Mouse (Mus musculus) liver, embryonic 12.5 days (tissue): ENCODE data around the gene Rangrf. TPM values are rescaled to one million over a fixed set of nuclear protein-coding genes. Genes with fewer than 3 reads are reported as not detected.
"Not testable (repeated sequence)": the region's sequence is repeated elsewhere in the genome, so short reads cannot be mapped to it uniquely, and the experiment has no call there.

ENCODE experiments used
- ATAC-seq: fragments of 200-750 bp; cut with Nextera tagmentation; 2 replicates; pipeline ENCODE4 v1.8.0; 2017; ENCODE audit warnings: moderate number of reproducible peaks, mild to moderate bottlenecking, moderate library complexity
- H3K27ac ChIP-seq: fragments of 300-500 bp; sonication (generic); 2 replicates; pipeline ENCODE4 v1.5.1; 2016; ENCODE audit warnings: mild to moderate bottlenecking
- H3K27me3 ChIP-seq: fragments of 300-500 bp; sonication (generic); replicated peaks from 2 replicates; pipeline ENCODE4 v1.6.1; 2016; ENCODE audit warnings: mild to moderate bottlenecking, moderate library complexity
- H3K36me3 ChIP-seq: fragments of 300-500 bp; sonication (generic); 2 replicates; pipeline ENCODE4 v1.6.1; 2016; ENCODE audit warnings: mild to moderate bottlenecking, moderate library complexity
- H3K4me1 ChIP-seq: fragments of 300-500 bp; sonication (generic); 2 replicates; pipeline ENCODE4 v1.6.1; 2016
- H3K4me2 ChIP-seq: fragments of 300-500 bp; sonication (generic); 2 replicates; pipeline ENCODE4 v1.6.1; 2016; ENCODE audit warnings: mild to moderate bottlenecking, moderate library complexity
- H3K4me3 ChIP-seq: fragments of 300-500 bp; sonication (generic); 2 replicates; pipeline ENCODE4 v1.5.1; 2016; ENCODE audit warnings: mild to moderate bottlenecking, moderate library complexity
- H3K9ac ChIP-seq: fragments of 300-500 bp; sonication (generic); 2 replicates; pipeline ENCODE4 v1.6.1; 2016; ENCODE audit warnings: mild to moderate bottlenecking, moderate library complexity
- H3K9me3 ChIP-seq: fragments of 300-500 bp; sonication (generic); replicated peaks from 2 replicates; pipeline ENCODE4 v1.6.1; 2016; ENCODE audit warnings: mild to moderate bottlenecking, moderate library complexity
- WGBS: fragments of 180-500 bp; shearing (Covaris S2); methylation state at CpG from one replicate; pipeline ENCODE4 v1.1.7; 2016; ENCODE audit not compliant: insufficient replicate concordance; 5-methylcytosine and 5-hydroxymethylcytosine counted together
- polyA plus RNA-seq: library from polyadenylated mRNA; unstranded; fragments of >200 nt; fragmentation: Nextera tagmentation; extraction: Ambion mirVana; gene quantifications from 2 replicates; pipeline ENCODE4 v1.2.1, GENCODE M21; 2016

The Rangrf gene
- 54.7 and 61.0 TPM in 2 replicates for polyA plus RNA-seq

DNA sequence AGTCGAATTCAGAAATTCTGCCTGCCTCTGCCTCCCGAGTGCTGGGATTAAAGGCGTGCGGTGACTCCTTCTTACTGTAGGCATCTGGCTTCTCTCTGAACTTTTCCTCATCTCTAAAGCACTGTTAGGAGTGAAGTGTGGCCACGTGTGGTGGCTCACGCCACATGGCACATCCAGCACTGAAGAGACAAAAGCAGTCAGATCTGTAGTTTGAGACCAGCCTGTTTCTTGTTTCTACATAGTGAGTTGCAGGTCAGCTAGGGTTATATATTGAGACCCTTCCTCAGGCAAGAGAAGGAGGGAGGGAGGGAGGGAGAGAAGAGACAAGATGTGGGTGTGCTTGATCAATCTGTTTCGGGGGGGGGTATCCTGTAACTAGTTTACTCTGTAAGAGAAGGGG lies at the start of gene Rangrf:
Gene Rangrf, minus strand, starts transcription at position 101 of the 400 bp plus-strand sequence.
- Histone ChIP-seq H3K4me1 (peaks cover 32% of the 10 kb centered on the region), H3K4me2 (peak within 1 kb of the TSS; percentile 77), H3K4me3 (peak within 1 kb of the TSS; percentile 56), H3K27me3 (peaks cover 14% of the 10 kb centered on the region; the same call in 1 of the 2 replicates), H3K27ac (no peak within 1 kb of the TSS), H3K9ac (peak within 1 kb of the TSS; percentile 59; the same call in 1 of the 2 replicates), H3K36me3 (no peaks in the 10 kb centered on the region), H3K9me3 (no peaks in the 10 kb centered on the region)
- WGBS, result 70% methylated on average over 7 of the region's 7 CpGs
- no peak for ATAC-seq

DNA sequence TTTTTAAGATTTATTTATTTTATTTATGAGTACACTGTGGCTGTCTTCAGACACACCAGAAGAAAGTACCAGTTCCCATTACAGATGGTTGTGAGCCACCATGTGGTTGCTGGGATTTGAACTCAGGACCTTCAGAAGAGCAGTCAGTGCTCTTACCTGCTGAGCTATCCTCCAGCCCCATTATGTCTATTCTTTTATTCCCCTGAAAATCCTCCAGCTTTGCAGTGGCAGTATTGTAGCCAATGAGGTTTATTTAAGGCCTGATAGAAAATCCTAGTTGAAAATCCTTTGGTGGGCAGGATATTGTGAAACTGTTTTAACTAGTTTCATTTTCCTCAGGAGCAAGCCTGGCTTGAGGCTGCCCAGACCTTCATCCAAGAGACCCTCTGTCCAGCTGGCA lies 45.7 kb upstream of the Rangrf start:
- no peak for ATAC-seq
- Histone ChIP-seq H3K4me1 (peaks cover 23% of the 10 kb centered on the region), H3K27ac (no peak overlapping the region), H3K27me3 (no peaks in the 10 kb centered on the region), H3K36me3 (peaks cover 50% of the 10 kb centered on the region), H3K4me3 (no peak overlapping the region), H3K9ac (no peak overlapping the region), H3K9me3 (no peaks in the 10 kb centered on the region), H3K4me2 (no peak overlapping the region)

DNA sequence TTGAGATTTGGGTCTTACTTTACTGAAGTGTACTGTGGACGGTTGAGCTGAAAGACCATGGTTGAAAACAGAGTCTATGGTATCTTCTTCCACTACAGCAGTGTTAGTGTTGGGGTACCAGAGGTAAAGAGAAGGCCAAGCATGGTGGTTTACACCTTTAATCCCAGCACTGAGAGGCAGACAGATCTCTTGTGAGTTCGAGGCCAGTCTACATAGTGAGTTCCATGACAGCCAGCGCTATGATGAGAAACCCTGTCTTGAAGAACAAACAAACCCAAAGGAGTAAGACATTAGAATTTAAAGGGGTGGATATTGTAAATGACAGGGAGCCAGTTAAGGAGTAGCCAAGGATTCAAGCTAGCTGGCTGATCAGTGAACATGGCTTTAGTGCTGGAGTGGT lies 41.8 kb upstream of the Rangrf start:
- no peak for ATAC-seq

DNA sequence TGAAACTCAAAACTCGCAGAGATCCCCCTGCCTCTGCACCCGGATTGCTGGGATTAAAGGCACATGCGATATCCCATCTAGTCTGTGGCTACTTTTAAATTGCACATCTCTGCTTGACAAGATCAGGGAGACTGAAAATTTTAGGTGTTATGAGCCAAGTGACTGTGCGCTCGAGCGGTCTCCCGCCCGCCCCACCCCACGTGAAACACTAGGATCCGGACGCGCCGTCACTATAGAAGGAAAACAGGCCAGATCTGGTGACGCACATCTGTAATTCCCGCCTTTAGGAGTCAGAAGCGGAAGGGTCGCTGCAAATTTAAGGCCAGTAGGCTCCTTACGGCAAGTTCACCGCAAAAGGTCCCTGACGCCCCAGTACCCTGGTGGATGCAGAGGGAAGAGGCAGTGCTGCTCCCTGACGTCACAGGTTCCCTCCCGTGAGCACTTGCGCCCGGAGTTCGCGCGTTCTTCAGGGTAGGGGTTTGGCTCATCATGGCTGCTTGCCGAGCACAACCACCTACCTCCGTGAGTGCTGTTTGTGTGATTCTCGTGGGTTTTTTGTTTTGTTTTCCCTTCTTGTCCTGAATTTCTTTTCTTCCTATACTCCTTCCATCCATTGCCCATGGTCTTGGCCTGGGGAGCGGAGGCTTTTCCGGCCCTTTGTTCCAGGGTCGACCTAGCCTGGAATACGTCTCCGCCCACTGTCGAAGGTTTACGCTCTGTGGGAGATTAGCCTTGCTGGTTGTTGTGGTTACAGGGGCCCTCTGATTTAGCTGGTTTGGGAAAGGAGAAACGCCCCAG lies 40.9 kb upstream of the Rangrf start, which contains the start of gene Ctc1:
Gene Ctc1, plus strand, starts transcription at position 268 of the 798 bp plus-strand sequence.
- Histone ChIP-seq H3K4me1 (peaks cover 56% of the 10 kb centered on the region), H3K27me3 (no peaks in the 10 kb centered on the region), H3K4me3 (peak within 1 kb of the TSS; percentile 71), H3K9me3 (no peaks in the 10 kb centered on the region), H3K27ac (peak within 1 kb of the TSS; percentile 91), H3K36me3 (peaks cover 2% of the 10 kb centered on the region; the same call in 1 of the 2 replicates), H3K9ac (peak within 1 kb of the TSS; percentile 77), H3K4me2 (peak within 1 kb of the TSS; percentile 84)
- WGBS, result 1% methylated on average over 38 of the region's 38 CpGs
- peak; percentile 92 for ATAC-seq

More for the DNA sequence above, 41.8 kb upstream of the Rangrf start:
- 66% methylated on average over 3 of the region's 3 CpGs for WGBS
- Histone ChIP-seq H3K36me3 (peaks cover 11% of the 10 kb centered on the region), H3K4me2 (peak overlapping the region; percentile 84), H3K27me3 (no peaks in the 10 kb centered on the region), H3K27ac (peak overlapping the region; percentile 91), H3K9me3 (no peaks in the 10 kb centered on the region), H3K9ac (peak overlapping the region; percentile 77), H3K4me1 (peaks cover 47% of the 10 kb centered on the region), H3K4me3 (peak overlapping the region; percentile 71)

DNA sequence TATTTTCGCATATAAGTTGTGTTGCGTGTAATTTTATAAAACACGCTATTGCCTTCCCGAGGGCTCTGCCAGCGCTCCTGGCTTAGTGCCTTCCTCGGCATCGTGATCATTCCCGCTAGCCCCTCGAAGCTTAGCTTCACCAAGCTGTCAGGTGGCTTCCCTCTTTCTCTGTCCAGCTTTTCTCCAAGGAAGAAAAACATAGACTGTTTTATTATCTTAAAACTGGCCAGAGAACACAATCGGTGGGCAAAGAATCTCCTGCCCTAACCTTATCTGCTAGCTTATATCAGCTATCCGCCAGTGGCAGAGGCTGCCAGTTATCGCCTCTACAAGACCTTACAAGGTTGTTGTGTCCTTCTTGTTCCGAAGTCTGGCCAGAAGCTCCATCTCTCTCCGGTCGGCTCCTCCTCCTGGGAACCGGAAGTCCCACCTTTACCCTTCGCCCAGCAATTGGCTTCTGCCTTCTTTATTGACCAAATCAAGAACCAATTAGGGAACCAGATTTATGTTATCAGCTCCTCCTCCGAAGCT lies 37.2 kb upstream of the Rangrf start:
- Histone ChIP-seq H3K27me3 (no peaks in the 10 kb centered on the region), H3K36me3 (0 out of 2 replicates have a peak, but pooled peaks cover under 1% of the 10 kb centered on the region), H3K9me3 (no peaks in the 10 kb centered on the region), H3K4me3 (peak overlapping the region; percentile 69), H3K4me1 (peaks cover 62% of the 10 kb centered on the region), H3K27ac (peak overlapping the region; percentile 99), H3K4me2 (peak overlapping the region; percentile 85), H3K9ac (peak overlapping the region; percentile 84)
- peak; percentile 78 for ATAC-seq
- 2% methylated on average over 18 of the region's 18 CpGs for WGBS

DNA sequence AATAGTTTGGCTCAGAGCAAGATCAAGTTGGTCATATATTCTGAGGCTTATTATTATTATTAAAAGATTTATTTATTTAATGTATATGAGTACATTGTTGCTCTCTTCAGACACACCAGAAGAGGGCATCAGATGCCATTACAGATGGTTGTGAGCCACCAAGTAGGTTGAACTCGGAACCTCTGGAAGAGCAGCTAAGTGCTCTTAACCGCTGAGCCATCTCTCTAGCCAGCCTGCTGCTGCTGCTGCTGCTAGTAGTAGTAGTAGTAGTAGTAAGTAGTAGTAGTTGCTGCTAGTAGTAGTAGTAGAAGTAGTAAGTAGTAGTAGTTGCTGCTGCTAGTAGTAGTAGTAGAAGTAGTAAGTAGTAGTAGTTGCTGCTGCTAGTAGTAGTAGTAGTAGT lies 36.5 kb upstream of the Rangrf start:
- ATAC-seq, H3K9me3 ChIP-seq, H3K36me3 ChIP-seq, H3K27me3 ChIP-seq: not testable (repeated sequence)
- Histone ChIP-seq H3K9ac (peak overlapping the region; percentile 84), H3K27ac (peak overlapping the region; percentile 99), H3K4me3 (peak overlapping the region; percentile 69), H3K4me1 (peaks cover 62% of the 10 kb centered on the region), H3K4me2 (peak overlapping the region; percentile 85)
- WGBS, result 35% methylated on average over 2 of the region's 2 CpGs

DNA sequence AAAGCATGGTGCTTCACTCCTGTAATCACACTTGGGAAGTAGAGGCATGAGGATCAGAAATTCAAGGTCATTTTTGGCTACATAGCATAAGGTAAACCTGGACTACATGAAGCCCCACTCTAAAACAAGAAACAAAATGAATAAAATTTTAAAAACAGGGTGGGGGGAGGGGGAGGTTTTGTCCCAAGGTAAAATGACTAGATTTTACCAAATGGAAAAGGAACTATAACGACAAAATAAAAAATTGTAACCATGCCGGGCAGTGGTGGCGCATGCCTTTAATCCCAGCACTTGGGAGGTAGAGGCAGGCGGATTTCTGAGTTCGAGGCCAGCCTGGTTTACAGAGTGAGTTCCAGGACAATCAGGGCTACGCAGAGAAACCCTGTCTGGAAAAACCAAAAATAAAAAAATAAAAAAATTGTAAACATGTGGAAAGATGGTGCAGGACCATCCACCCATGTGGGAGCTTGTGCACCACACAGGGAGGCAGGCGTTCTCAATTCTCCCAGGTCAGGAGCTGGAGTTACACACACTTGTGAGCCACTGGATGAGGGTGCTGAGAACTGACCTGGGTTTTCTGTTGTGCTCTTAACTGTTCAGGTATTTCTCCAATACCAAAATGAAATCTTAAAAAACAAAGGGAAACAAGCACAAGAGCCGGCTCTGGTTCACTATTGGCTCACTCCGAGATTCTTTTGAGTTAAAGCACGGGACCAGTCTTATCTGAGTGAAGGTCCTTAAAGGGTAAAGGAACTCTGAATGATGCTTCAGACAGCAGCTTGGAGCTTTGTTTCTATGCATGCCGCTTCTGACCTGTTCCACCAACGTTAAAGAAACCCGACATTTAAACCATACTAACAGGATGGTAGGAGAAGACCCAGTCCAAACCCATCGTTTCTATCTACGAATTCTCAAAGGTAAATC lies 35.7 kb upstream of the Rangrf start:
- H3K9ac ChIP-seq, result peak overlapping the region; percentile 84
- H3K27ac ChIP-seq, result peak overlapping the region; percentile 99
- no peaks in the 10 kb centered on the region for H3K27me3 ChIP-seq
- no peaks in the 10 kb centered on the region for H3K9me3 ChIP-seq
- peak overlapping the region; percentile 85 for H3K4me2 ChIP-seq
- H3K4me3 ChIP-seq, result peak overlapping the region; percentile 69
- ATAC-seq, result no peak
- peaks cover 6% of the 10 kb centered on the region; the same call in 1 of the 2 replicates for H3K36me3 ChIP-seq
- WGBS, result 77% methylated on average over 15 of the region's 15 CpGs
- peaks cover 69% of the 10 kb centered on the region for H3K4me1 ChIP-seq

DNA sequence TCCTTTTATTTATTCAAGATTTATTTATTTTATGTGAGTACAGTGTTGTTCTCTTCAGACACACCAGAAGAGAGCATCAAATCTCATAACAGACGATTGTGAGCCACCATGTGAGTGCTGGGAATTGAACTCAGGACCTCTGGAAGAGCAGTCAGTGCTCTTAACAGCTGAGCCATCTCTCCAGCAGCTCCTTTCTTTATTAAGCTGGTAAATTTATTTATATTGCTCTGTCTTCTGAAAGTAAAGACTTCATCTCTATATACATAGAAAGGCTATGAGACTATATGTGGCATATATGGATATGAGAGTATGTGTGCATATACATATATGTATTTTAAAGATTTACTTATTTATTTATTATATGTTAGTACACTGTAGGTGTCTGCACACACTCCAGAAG lies 34.5 kb upstream of the Rangrf start:
- Histone ChIP-seq H3K4me1 (peaks cover 71% of the 10 kb centered on the region), H3K4me2 (no peak overlapping the region), H3K9ac (no peak overlapping the region), H3K9me3 (no peaks in the 10 kb centered on the region), H3K27ac (0 out of 2 replicates have a peak overlapping the region, but pooled peaks have one; percentile 65), H3K36me3 (peaks cover 8% of the 10 kb centered on the region; the same call in 1 of the 2 replicates), H3K27me3 (no peaks in the 10 kb centered on the region), H3K4me3 (no peak overlapping the region)
- WGBS, result 67% methylated on average over 1 of the region's 1 CpGs
- ATAC-seq, result no peak

DNA sequence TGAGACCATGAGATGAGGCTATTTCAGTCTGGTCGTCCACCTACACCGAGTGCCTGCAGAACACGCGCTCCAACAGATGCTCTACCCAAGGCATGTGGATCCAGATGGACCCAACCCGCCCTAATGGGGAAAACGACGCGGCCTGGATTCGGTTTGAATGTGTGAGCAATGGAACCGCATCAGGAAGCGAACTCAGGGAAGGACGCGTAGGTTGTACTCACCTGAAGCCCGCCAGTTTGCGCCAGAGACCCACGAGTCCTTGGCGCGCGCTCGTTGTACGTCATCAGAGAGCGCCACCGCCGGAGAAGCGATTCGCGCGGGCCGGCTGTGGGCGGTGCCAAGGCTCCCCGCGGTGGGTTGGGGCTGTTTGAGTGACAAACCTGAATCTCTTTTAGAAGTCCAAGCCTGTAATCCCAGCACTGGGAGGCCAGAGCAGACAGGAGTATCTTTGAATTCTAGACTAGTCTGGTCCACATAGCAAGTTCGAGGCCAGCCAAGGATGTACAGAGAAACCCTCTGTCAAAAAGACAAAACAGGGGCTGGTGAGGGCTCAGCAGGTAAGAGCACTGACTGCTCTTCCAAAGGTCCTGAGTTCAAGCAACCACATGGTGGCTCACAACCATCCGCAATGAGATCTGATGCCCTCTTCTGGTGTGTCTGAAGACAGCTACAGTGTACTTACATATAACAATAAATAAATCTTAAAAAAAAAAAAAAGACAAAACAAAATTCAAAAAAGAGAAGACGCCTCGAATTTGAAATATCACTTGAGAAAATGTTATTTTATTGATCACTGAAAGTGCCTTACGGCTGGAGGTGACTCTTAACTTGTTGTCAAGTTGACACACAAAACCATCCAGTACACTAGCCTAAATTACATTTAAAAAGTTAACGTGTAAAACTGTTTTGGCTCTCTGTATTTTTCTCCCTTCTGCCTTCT lies 33.5 kb upstream of the Rangrf start, which contains the start of gene Pfas:
Gene Pfas, minus strand, starts transcription at position 279 of the 940 bp plus-strand sequence.
- peak; percentile 77 for ATAC-seq
- H3K36me3 ChIP-seq, result peaks cover 16% of the 10 kb centered on the region
- 7% methylated on average over 38 of the region's 38 CpGs for WGBS
- H3K27ac ChIP-seq, result peak within 1 kb of the TSS; percentile 90
- H3K9me3 ChIP-seq, result no peaks in the 10 kb centered on the region
- H3K9ac ChIP-seq, result peak within 1 kb of the TSS; percentile 70
- H3K4me1 ChIP-seq, result peaks cover 70% of the 10 kb centered on the region
- H3K27me3 ChIP-seq, result no peaks in the 10 kb centered on the region
- peak within 1 kb of the TSS; percentile 69 for H3K4me3 ChIP-seq
- H3K4me2 ChIP-seq, result peak within 1 kb of the TSS; percentile 87

DNA sequence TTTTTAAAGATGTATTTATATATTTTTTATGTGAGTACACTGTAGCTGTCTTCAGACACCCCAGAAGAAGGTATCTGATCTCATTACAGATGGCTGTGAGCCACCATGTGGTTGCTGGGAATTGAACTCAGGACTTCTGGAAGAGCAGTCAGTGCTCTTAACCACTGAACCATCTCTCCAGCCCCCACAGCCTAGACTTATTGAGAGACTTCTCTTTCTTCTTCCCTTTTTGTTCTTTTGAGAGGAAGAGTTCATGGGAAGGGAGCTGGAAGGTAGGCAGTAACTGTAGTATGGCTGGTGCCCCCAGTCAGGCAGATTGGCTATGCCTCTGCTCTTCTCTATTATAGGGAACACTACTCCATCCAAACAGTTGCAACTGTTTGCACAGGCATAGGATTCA lies 31.6 kb upstream of the Rangrf start:
- not testable (repeated sequence) for ATAC-seq, H3K9me3 ChIP-seq, H3K27ac ChIP-seq, H3K27me3 ChIP-seq
- Histone ChIP-seq H3K9ac (peak overlapping the region; percentile 70), H3K4me2 (peak overlapping the region; percentile 87), H3K36me3 (peaks cover 35% of the 10 kb centered on the region), H3K4me3 (peak overlapping the region; percentile 69; the same call in 1 of the 2 replicates), H3K4me1 (peaks cover 64% of the 10 kb centered on the region)

DNA sequence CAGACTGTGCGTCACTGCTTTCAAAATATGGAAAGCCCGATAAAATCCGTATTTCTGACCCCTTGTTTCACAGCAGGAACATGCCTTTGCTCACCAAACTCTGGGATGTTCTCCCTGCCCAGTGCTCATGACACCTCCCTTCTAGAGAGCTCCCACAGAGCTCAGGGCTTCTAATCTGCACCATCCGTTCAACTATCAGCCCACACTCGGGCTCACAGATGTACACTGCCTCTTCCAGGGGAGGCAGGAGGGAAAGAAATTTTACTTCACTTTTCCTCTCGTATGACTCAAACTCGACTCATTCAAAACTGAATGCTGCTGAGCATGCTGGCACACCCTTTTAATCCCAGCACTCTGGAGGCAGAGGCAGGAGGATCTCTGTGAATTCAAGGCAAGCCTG lies 30.2 kb upstream of the Rangrf start:
- Histone ChIP-seq H3K27me3 (no peaks in the 10 kb centered on the region), H3K9ac (peak overlapping the region; percentile 27), H3K4me2 (peak overlapping the region; percentile 47), H3K36me3 (peaks cover 49% of the 10 kb centered on the region), H3K27ac (peak overlapping the region; percentile 77), H3K4me1 (peaks cover 50% of the 10 kb centered on the region), H3K4me3 (no peak overlapping the region), H3K9me3 (no peaks in the 10 kb centered on the region)
- WGBS, result 44% methylated on average over 7 of the region's 7 CpGs
- peak; percentile 79 for ATAC-seq
